Mouse (Mus musculus) embryonic facial prominence, embryonic 14.5 days (tissue): ENCODE data around the gene Pigyl. TPM values are rescaled to one million over a fixed set of nuclear protein-coding genes. Genes with fewer than 3 reads are reported as not detected.
A peak's percentile ranks its signal among the peaks of the same experiment; 100 is the strongest.
"Not testable (repeated sequence)": the region's sequence is repeated elsewhere in the genome, so short reads cannot be mapped to it uniquely, and the experiment has no call there.

Experiments used
- ATAC-seq: fragments of 200-750 bp; cut with Nextera tagmentation; 2 replicates; pipeline ENCODE4 v1.8.0; 2017; ENCODE audit warnings: low read depth, moderate number of reproducible peaks, moderate TSS enrichment
- DNase-seq: peaks from one replicate; pipeline ENCODE4 v3.0.0-alpha.2; 2015; ENCODE audit warnings: low spot score
- H3K27ac ChIP-seq: fragments of 300-500 bp; sonication (generic); replicated peaks from 2 replicates; pipeline ENCODE4 v1.5.1; 2014; ENCODE audit warnings: low read depth, mild to moderate bottlenecking, low read length, moderate library complexity
- H3K27me3 ChIP-seq: fragments of 300-500 bp; sonication (generic); replicated peaks from 2 replicates; pipeline ENCODE4 v1.6.1; 2014; ENCODE audit warnings: low read length; ENCODE audit not compliant: control insufficient read depth, insufficient read depth
- H3K36me3 ChIP-seq: fragments of 300-500 bp; sonication (generic); 2 replicates; pipeline ENCODE4 v1.6.1; 2014; ENCODE audit warnings: low read length, mixed read lengths; ENCODE audit not compliant: control insufficient read depth, insufficient read depth
- H3K4me1 ChIP-seq: fragments of 300-500 bp; sonication (generic); 2 replicates; pipeline ENCODE4 v1.6.1; 2014; ENCODE audit warnings: antibody characterized with exemption, low read length; ENCODE audit not compliant: control insufficient read depth, insufficient read depth
- H3K4me2 ChIP-seq: fragments of 300-500 bp; sonication (generic); 2 replicates; pipeline ENCODE4 v1.6.1; 2014; ENCODE audit warnings: low read depth, mild to moderate bottlenecking, low read length, moderate library complexity, mixed read lengths
- H3K4me3 ChIP-seq: fragments of 300-500 bp; sonication (generic); 2 replicates; pipeline ENCODE4 v1.5.1; 2014; ENCODE audit warnings: low read depth, mild to moderate bottlenecking, low read length
- H3K9ac ChIP-seq: fragments of 300-500 bp; sonication (generic); 2 replicates; pipeline ENCODE4 v1.6.1; 2014; ENCODE audit warnings: low read depth, mild to moderate bottlenecking, low read length, moderate library complexity, mixed read lengths
- H3K9me3 ChIP-seq: fragments of 300-500 bp; sonication (generic); 2 replicates; pipeline ENCODE4 v1.6.1; 2016; ENCODE audit warnings: low read length; ENCODE audit not compliant: control insufficient read depth
- WGBS: fragments of 180-500 bp; shearing (Covaris S2); extraction: QIAGEN DNeasy Blood & Tissue Kit; methylation state at CpG from one replicate; pipeline ENCODE4 v1.1.7; 2014; 5-methylcytosine and 5-hydroxymethylcytosine counted together
- polyA plus RNA-seq: library from polyadenylated mRNA; unstranded; fragments of >200 nt; fragmentation: Nextera tagmentation; extraction: Ambion mirVana; gene quantifications from 2 replicates; pipeline ENCODE4 v1.2.1, GENCODE M21; 2014

Pigyl gene
- polyA plus RNA-seq, 1 experiment from 2014 or later: 72.6 TPM

GRCm38 (mm10) chr9:22150249-22150693 is 6.4 kb upstream of the Pigyl start:
- H3K27me3 ChIP-seq, ATAC-seq, H3K9ac ChIP-seq, H3K36me3 ChIP-seq, H3K9me3 ChIP-seq, DNase-seq, H3K27ac ChIP-seq, H3K4me2 ChIP-seq, H3K4me3 ChIP-seq, H3K4me1 ChIP-seq: not testable (repeated sequence)
- WGBS: 89% methylated on average over 7 of the region's 7 CpGs

GRCm38 (mm10) chr9:22150946-22151345 is 5.7 kb upstream of the Pigyl start:
- peaks cover 6% of the 10 kb centered on the region; the same call in 1 of the 2 replicates for H3K9me3 ChIP-seq
- WGBS: 78% methylated on average over 2 of the region's 2 CpGs
- H3K9ac ChIP-seq: no peak overlapping the region
- H3K27ac ChIP-seq: no peak overlapping the region
- no peaks in the 10 kb centered on the region for H3K27me3 ChIP-seq
- H3K4me2 ChIP-seq: no peak overlapping the region
- DNase-seq: no peak
- no peak for ATAC-seq
- no peak overlapping the region for H3K4me3 ChIP-seq
- H3K36me3 ChIP-seq: no peaks in the 10 kb centered on the region
- no peaks in the 10 kb centered on the region for H3K4me1 ChIP-seq

GRCm38 (mm10) chr9:22153810-22154209 is 2.8 kb upstream of the Pigyl start:
- peaks cover 9% of the 10 kb centered on the region; the same call in 1 of the 2 replicates for H3K36me3 ChIP-seq
- H3K4me1 ChIP-seq: peaks cover 5% of the 10 kb centered on the region; the same call in 1 of the 2 replicates
- H3K27me3 ChIP-seq: no peaks in the 10 kb centered on the region
- 89% methylated on average over 3 of the region's 3 CpGs for WGBS
- no peak overlapping the region for H3K9ac ChIP-seq
- no peak overlapping the region for H3K4me3 ChIP-seq
- ATAC-seq (no peak), DNase-seq (no peak)
- H3K9me3 ChIP-seq: no peaks in the 10 kb centered on the region
- no peak overlapping the region for H3K4me2 ChIP-seq
- no peak overlapping the region for H3K27ac ChIP-seq

GRCm38 (mm10) chr9:22155614-22156013 is 1.0 kb upstream of the Pigyl start:
- no peak overlapping the region for H3K9ac ChIP-seq
- no peaks in the 10 kb centered on the region for H3K27me3 ChIP-seq
- H3K9me3 ChIP-seq: no peaks in the 10 kb centered on the region
- DNase-seq (peak; percentile 77), ATAC-seq (0 out of 2 replicates have a peak, but pooled peaks have one; percentile 20)
- peaks cover 11% of the 10 kb centered on the region; the same call in 1 of the 2 replicates for H3K36me3 ChIP-seq
- peaks cover 5% of the 10 kb centered on the region; the same call in 1 of the 2 replicates for H3K4me1 ChIP-seq
- H3K4me2 ChIP-seq: peak overlapping the region; percentile 37
- WGBS: 24% methylated on average over 10 of the region's 10 CpGs
- no peak overlapping the region for H3K4me3 ChIP-seq
- no peak overlapping the region for H3K27ac ChIP-seq

GRCm38 (mm10) chr9:22157516-22158265 is 1.0 kb downstream of the Pigyl start:
- ATAC-seq (no peak), DNase-seq (no peak)
- peaks cover 5% of the 10 kb centered on the region; the same call in 1 of the 2 replicates for H3K4me1 ChIP-seq
- peak overlapping the region; percentile 76 for H3K4me2 ChIP-seq
- peak overlapping the region; percentile 67 for H3K4me3 ChIP-seq
- no peak overlapping the region for H3K27ac ChIP-seq
- WGBS: 71% methylated on average over 34 of the region's 34 CpGs
- H3K36me3 ChIP-seq: peaks cover 11% of the 10 kb centered on the region; the same call in 1 of the 2 replicates
- H3K9me3 ChIP-seq: no peaks in the 10 kb centered on the region
- no peaks in the 10 kb centered on the region for H3K27me3 ChIP-seq
- H3K9ac ChIP-seq: peak overlapping the region; percentile 88

GRCm38 (mm10) chr9:22161299-22161698 is 4.7 kb downstream of the Pigyl start:
- WGBS: 39% methylated on average over 6 of the region's 6 CpGs
- Histone ChIP-seq H3K4me2 (no peak overlapping the region), H3K4me3 (no peak overlapping the region), H3K36me3 (peaks cover 11% of the 10 kb centered on the region; the same call in 1 of the 2 replicates), H3K4me1 (peaks cover 5% of the 10 kb centered on the region; the same call in 1 of the 2 replicates), H3K27me3 (no peaks in the 10 kb centered on the region), H3K27ac (no peak overlapping the region), H3K9ac (no peak overlapping the region), H3K9me3 (no peaks in the 10 kb centered on the region)
- ATAC-seq: no peak
- DNase-seq: no peak

GRCm38 (mm10) chr9:22162305-22162704 is 5.7 kb downstream of the Pigyl start:
- no peak overlapping the region for H3K4me3 ChIP-seq
- H3K27me3 ChIP-seq: no peaks in the 10 kb centered on the region
- DNase-seq (no peak), ATAC-seq (no peak)
- H3K9ac ChIP-seq: no peak overlapping the region
- WGBS: 68% methylated on average over 9 of the region's 9 CpGs
- H3K9me3 ChIP-seq: peaks cover 5% of the 10 kb centered on the region; the same call in 1 of the 2 replicates
- H3K36me3 ChIP-seq: peaks cover 11% of the 10 kb centered on the region; the same call in 1 of the 2 replicates
- no peak overlapping the region for H3K27ac ChIP-seq
- H3K4me2 ChIP-seq: no peak overlapping the region
- H3K4me1 ChIP-seq: peaks cover 5% of the 10 kb centered on the region; the same call in 1 of the 2 replicates

- H3K27ac ChIP-seq: no peak overlapping the region
- no peaks in the 10 kb centered on the region for H3K27me3 ChIP-seq
- ATAC-seq: no peak; the same call in 1 of the 2 replicates
- WGBS: 80% methylated on average over 7 of the region's 7 CpGs
- H3K4me2 ChIP-seq: no peak overlapping the region
- no peak overlapping the region for H3K9ac ChIP-seq
- peaks cover under 1% of the 10 kb centered on the region; the same call in 1 of the 2 replicates for H3K4me1 ChIP-seq
- peaks cover 9% of the 10 kb centered on the region; the same call in 1 of the 2 replicates for H3K36me3 ChIP-seq
- no peak overlapping the region for H3K4me3 ChIP-seq
- peaks cover 5% of the 10 kb centered on the region; the same call in 1 of the 2 replicates for H3K9me3 ChIP-seq
- DNase-seq: no peak
Observed at GRCm38 (mm10) chr9:22162912-22163311, 6.3 kb downstream of the Pigyl start.
